Mouse (Mus musculus) myocyte (in vitro differentiated cells): ENCODE data around the gene Vps33b. TPM values are rescaled to one million over a fixed set of nuclear protein-coding genes. Genes with fewer than 3 reads are reported as not detected.

Source experiments
- H3K27me3 ChIP-seq: one replicate; pipeline ENCODE4 v1.6.1; 2011; ENCODE audit not compliant: control insufficient read depth, insufficient read depth, insufficient read length
- H3K36me3 ChIP-seq: one replicate; pipeline ENCODE4 v1.6.1; 2011; ENCODE audit not compliant: control insufficient read depth, insufficient read depth
- H3K4me2 ChIP-seq: one replicate; pipeline ENCODE4 v1.6.1; 2011; ENCODE audit warnings: low read depth, control low read depth
- H3K4me3 ChIP-seq: one replicate; pipeline ENCODE4 v1.5.1; 2011; ENCODE audit warnings: mild to moderate bottlenecking, control low read depth, moderate library complexity
- H3K79me2 ChIP-seq: one replicate; pipeline ENCODE4 v1.6.1; 2011; ENCODE audit not compliant: control insufficient read depth, insufficient read depth
- H3ac ChIP-seq: one replicate; pipeline ENCODE4 v1.6.1; 2011; ENCODE audit not compliant: control insufficient read depth, insufficient read length
- CEBPB ChIP-seq: IDR thresholded peaks from 2 replicates; pipeline ENCODE4 v1.6.1; 2011; ENCODE audit warnings: mild to moderate bottlenecking, moderate library complexity; ENCODE audit not compliant: poor library complexity, insufficient read depth, severe bottlenecking
- E2F4 ChIP-seq: IDR thresholded peaks from one replicate; pipeline ENCODE4 v1.6.1; 2011; ENCODE audit warnings: mild to moderate bottlenecking, control low read depth, moderate library complexity; ENCODE audit not compliant: insufficient read depth
- MAX ChIP-seq: IDR thresholded peaks from one replicate; pipeline ENCODE4 v1.6.1; 2011; ENCODE audit warnings: low read depth, mild to moderate bottlenecking, control low read depth
- MYOD1 ChIP-seq, 3 experiments: IDR thresholded peaks; one replicate each; pipeline ENCODE4 v1.6.1; 2011; ENCODE audit warnings: control low read depth in 2 of 3, low read depth in 2 of 3, mild to moderate bottlenecking in 2 of 3, moderate library complexity in 1 of 3; ENCODE audit not compliant: insufficient read length in 2 of 3, control insufficient read depth in 1 of 3
- MYOG ChIP-seq, 3 experiments: IDR thresholded peaks; one replicate each; pipeline ENCODE4 v1.6.1; 2011; ENCODE audit warnings: control low read depth in 2 of 3, low read depth in 2 of 3, mild to moderate bottlenecking in 2 of 3; ENCODE audit not compliant: insufficient read length in 2 of 3, control insufficient read depth in 1 of 3, insufficient read depth in 1 of 3
- POLR2A ChIP-seq: IDR thresholded peaks from one replicate; pipeline ENCODE4 v1.6.1; 2011; ENCODE audit warnings: low read depth, mild to moderate bottlenecking, control low read depth, moderate library complexity; ENCODE audit not compliant: insufficient read length
- POLR2AphosphoS2 ChIP-seq: IDR thresholded peaks from one replicate; pipeline ENCODE4 v1.6.1; 2011; ENCODE audit warnings: low read depth, control low read depth; ENCODE audit not compliant: insufficient read length
- REST ChIP-seq: IDR thresholded peaks from one replicate; pipeline ENCODE4 v1.6.1; 2011; ENCODE audit warnings: mild to moderate bottlenecking, control low read depth, moderate library complexity; ENCODE audit not compliant: insufficient read depth, insufficient read length
- SRF ChIP-seq: IDR thresholded peaks from one replicate; pipeline ENCODE4 v1.6.1; 2011; ENCODE audit warnings: low read depth; ENCODE audit not compliant: control insufficient read depth, insufficient read length
- TCF12 ChIP-seq: IDR thresholded peaks from one replicate; pipeline ENCODE4 v1.6.1; 2011; ENCODE audit warnings: mild to moderate bottlenecking, control low read depth; ENCODE audit not compliant: poor library complexity, insufficient read depth, severe bottlenecking
- TCF3 ChIP-seq: IDR thresholded peaks from one replicate; pipeline ENCODE4 v1.6.1; 2011; ENCODE audit warnings: low read depth, control low read depth; ENCODE audit not compliant: insufficient read length
- USF1 ChIP-seq: IDR thresholded peaks from one replicate; pipeline ENCODE4 v1.6.1; 2011; ENCODE audit warnings: low read depth, mild to moderate bottlenecking, control low read depth, moderate library complexity
- polyA plus RNA-seq: library from polyadenylated mRNA; unstranded; fragments of >200 nt; fragmentation: generic; extraction: Trizol; gene quantifications from one replicate; pipeline ENCODE4 v1.2.1, GENCODE M21; 2012; ENCODE audit warnings: missing spikeins

Gene Vps33b
- polyA plus RNA-seq, 1 experiment = 4.8 TPM

GRCm38 (mm10) chr7:80269751-80270255 is 354 bp downstream of the Vps33b start:
- Histone ChIP-seq H3ac (peak overlapping the region; percentile 41), H3K36me3 (peaks cover 12% of the 10 kb centered on the region), H3K79me2 (peaks cover 17% of the 10 kb centered on the region), H3K27me3 (no peaks in the 10 kb centered on the region), H3K4me3 (peak overlapping the region; percentile 88), H3K4me2 (peak overlapping the region; percentile 98)
- no peak for TF ChIP-seq POLR2AphosphoS2
- no peak for TF ChIP-seq TCF12
- no peak for TF ChIP-seq MYOG (IDR thresholded peaks at IDR 0.05; ENCODE audit: control insufficient read depth in 1 of 3, insufficient read depth in 1 of 3, insufficient read length in 2 of 3, low read depth in 2 of 3)
- no peak for TF ChIP-seq POLR2A
- no peak for TF ChIP-seq USF1
- TF ChIP-seq SRF = no peak

GRCm38 (mm10) chr7:80273456-80273855 is 4.0 kb downstream of the Vps33b start:
- Histone ChIP-seq H3K36me3 (peaks cover 27% of the 10 kb centered on the region), H3K4me3 (no peak overlapping the region), H3K27me3 (no peaks in the 10 kb centered on the region), H3K4me2 (no peak overlapping the region), H3K79me2 (peaks cover 17% of the 10 kb centered on the region), H3ac (no peak overlapping the region)
- TF ChIP-seq SRF (no peak), MYOG (IDR thresholded peaks at IDR 0.05; ENCODE audit: control insufficient read depth in 1 of 3, insufficient read depth in 1 of 3, insufficient read length in 2 of 3, low read depth in 2 of 3) (no peak)

DNA sequence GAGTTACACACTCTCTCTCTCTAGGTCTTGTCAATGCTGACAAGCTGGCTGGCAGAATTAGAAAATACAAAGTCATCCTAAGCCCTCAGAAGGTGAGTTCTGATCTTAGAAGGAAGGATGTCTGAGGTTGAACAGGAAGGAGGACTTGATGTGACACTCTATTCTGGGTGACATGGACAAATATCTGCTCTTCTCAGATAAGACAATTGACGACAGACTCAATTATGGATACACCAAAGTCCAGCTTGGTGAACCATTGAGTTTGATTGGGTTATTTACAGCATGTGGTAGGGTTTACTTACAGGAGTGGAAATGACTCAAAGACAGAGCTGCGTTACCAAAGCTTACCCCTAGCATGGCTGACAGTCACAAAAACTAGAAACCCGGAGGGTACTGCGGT is 6.9 kb downstream of the Vps33b start:
- Histone ChIP-seq H3ac (no peak overlapping the region), H3K27me3 (no peaks in the 10 kb centered on the region), H3K4me2 (no peak overlapping the region), H3K36me3 (peaks cover 27% of the 10 kb centered on the region), H3K4me3 (no peak overlapping the region), H3K79me2 (peaks cover 2% of the 10 kb centered on the region)
- TF ChIP-seq POLR2AphosphoS2 = no peak

GRCm38 (mm10) chr7:80280032-80280431 is 10.6 kb downstream of the Vps33b start:
- H3K36me3 ChIP-seq = peaks cover 45% of the 10 kb centered on the region
- no peaks in the 10 kb centered on the region for H3K27me3 ChIP-seq
- TF ChIP-seq MYOG (IDR thresholded peaks at IDR 0.05; ENCODE audit: control insufficient read depth in 1 of 3, insufficient read depth in 1 of 3, insufficient read length in 2 of 3, low read depth in 2 of 3) (peak in 2 of 3 experiments; percentile 68 to 80), MYOD1 (IDR thresholded peaks at IDR 0.05; ENCODE audit: control insufficient read depth in 1 of 3, insufficient read length in 2 of 3, low read depth in 2 of 3) (peak in 2 of 3 experiments; percentile 82), REST (no peak)
- H3K4me2 ChIP-seq = no peak overlapping the region
- no peak overlapping the region for H3K4me3 ChIP-seq
- no peaks in the 10 kb centered on the region for H3K79me2 ChIP-seq
- no peak overlapping the region for H3ac ChIP-seq

- H3K27me3 ChIP-seq = no peaks in the 10 kb centered on the region
- H3K79me2 ChIP-seq = no peaks in the 10 kb centered on the region
- H3K36me3 ChIP-seq = peaks cover 47% of the 10 kb centered on the region
- TF ChIP-seq MAX = no peak
- no peak for TF ChIP-seq E2F4
- no peak for TF ChIP-seq POLR2AphosphoS2
- TF ChIP-seq USF1 = no peak
- no peak for TF ChIP-seq MYOD1 (IDR thresholded peaks at IDR 0.05; ENCODE audit: control insufficient read depth in 1 of 3, insufficient read length in 2 of 3, low read depth in 2 of 3)
- no peak for TF ChIP-seq TCF3
- no peak for TF ChIP-seq MYOG (IDR thresholded peaks at IDR 0.05; ENCODE audit: control insufficient read depth in 1 of 3, insufficient read depth in 1 of 3, insufficient read length in 2 of 3, low read depth in 2 of 3)
- no peak overlapping the region for H3K4me2 ChIP-seq
- H3K4me3 ChIP-seq = no peak overlapping the region
- no peak overlapping the region for H3ac ChIP-seq
Observed at GRCm38 (mm10) chr7:80280998-80281397, 11.5 kb downstream of the Vps33b start.

- no peak overlapping the region for H3K4me3 ChIP-seq
- no peak for TF ChIP-seq E2F4
- no peak for TF ChIP-seq MAX
- TF ChIP-seq REST = no peak
- no peak for TF ChIP-seq TCF12
- TF ChIP-seq MYOG (IDR thresholded peaks at IDR 0.05; ENCODE audit: control insufficient read depth in 1 of 3, insufficient read depth in 1 of 3, insufficient read length in 2 of 3, low read depth in 2 of 3) = no peak
- TF ChIP-seq USF1 = no peak
- TF ChIP-seq SRF = no peak
- no peak for TF ChIP-seq POLR2AphosphoS2
- no peak for TF ChIP-seq POLR2A
- TF ChIP-seq CEBPB = no peak
- TF ChIP-seq TCF3 = no peak
- no peak for TF ChIP-seq MYOD1 (IDR thresholded peaks at IDR 0.05; ENCODE audit: control insufficient read depth in 1 of 3, insufficient read length in 2 of 3, low read depth in 2 of 3)
- no peak overlapping the region for H3ac ChIP-seq
- peaks cover 45% of the 10 kb centered on the region for H3K36me3 ChIP-seq
- no peak overlapping the region for H3K4me2 ChIP-seq
- H3K79me2 ChIP-seq = no peaks in the 10 kb centered on the region
- no peaks in the 10 kb centered on the region for H3K27me3 ChIP-seq
Observed at GRCm38 (mm10) chr7:80281646-80282045, 12.2 kb downstream of the Vps33b start.
